Mouse (Mus musculus) forebrain, embryonic 11.5 days (tissue): ENCODE measurements around the gene Ino80. TPM values are rescaled to one million over a fixed set of nuclear protein-coding genes. Genes with fewer than 3 reads are reported as not detected.

ENCODE experiments used
- ATAC-seq: fragments of 200-750 bp; cut with Nextera tagmentation; replicated peaks from 2 replicates; pipeline ENCODE4 v1.8.0; 2017; ENCODE audit warnings: moderate TSS enrichment; ENCODE audit not compliant: low FRiP score
- DNase-seq: peaks from one replicate; pipeline ENCODE4 v3.0.0-alpha.2; 2017; ENCODE audit warnings: low spot score
- H3K27ac ChIP-seq: fragments of 300-500 bp; sonication (generic); 2 replicates; pipeline ENCODE4 v1.5.1; 2014; ENCODE audit warnings: low read depth, low read length
- H3K27me3 ChIP-seq: fragments of 300-500 bp; sonication (generic); 2 replicates; pipeline ENCODE4 v1.6.1; 2014; ENCODE audit warnings: mild to moderate bottlenecking, low read length, mixed read lengths; ENCODE audit not compliant: control insufficient read depth, insufficient read depth
- H3K36me3 ChIP-seq: fragments of 300-500 bp; sonication (generic); 2 replicates; pipeline ENCODE4 v1.6.1; 2014; ENCODE audit warnings: mild to moderate bottlenecking, low read length, moderate library complexity, mixed read lengths; ENCODE audit not compliant: control insufficient read depth, insufficient read depth
- H3K4me1 ChIP-seq: fragments of 300-500 bp; sonication (generic); replicated peaks from 2 replicates; pipeline ENCODE4 v1.6.1; 2014; ENCODE audit warnings: low read length, mixed read lengths; ENCODE audit not compliant: control insufficient read depth, insufficient read depth
- H3K4me2 ChIP-seq: fragments of 300-500 bp; sonication (generic); 2 replicates; pipeline ENCODE4 v1.6.1; 2014; ENCODE audit warnings: low read depth, mild to moderate bottlenecking, low read length, moderate library complexity, mixed read lengths; ENCODE audit not compliant: severe bottlenecking
- H3K4me3 ChIP-seq: fragments of 300-500 bp; sonication (generic); 2 replicates; pipeline ENCODE4 v1.5.1; 2014; ENCODE audit warnings: low read depth, low read length
- H3K9ac ChIP-seq: fragments of 300-500 bp; sonication (generic); 2 replicates; pipeline ENCODE4 v1.6.1; 2014; ENCODE audit warnings: low read length
- H3K9me3 ChIP-seq: fragments of 300-500 bp; sonication (generic); 2 replicates; pipeline ENCODE4 v1.6.1; 2016; ENCODE audit warnings: low read length, mixed read lengths; ENCODE audit not compliant: control insufficient read depth
- WGBS: fragments of 180-500 bp; shearing (Covaris S2); extraction: QIAGEN DNeasy Blood & Tissue Kit; methylation state at CpG from one replicate; pipeline ENCODE4 v1.1.7; 2014; 5-methylcytosine and 5-hydroxymethylcytosine counted together
- polyA plus RNA-seq: library from polyadenylated mRNA; unstranded; fragments of >200 nt; fragmentation: Nextera tagmentation; extraction: Ambion mirVana; gene quantifications from 2 replicates; pipeline ENCODE4 v1.2.1, GENCODE M21; 2014

The Ino80 gene
- polyA plus RNA-seq, 1 experiment from 2014 or later = 6.5 TPM

DNA sequence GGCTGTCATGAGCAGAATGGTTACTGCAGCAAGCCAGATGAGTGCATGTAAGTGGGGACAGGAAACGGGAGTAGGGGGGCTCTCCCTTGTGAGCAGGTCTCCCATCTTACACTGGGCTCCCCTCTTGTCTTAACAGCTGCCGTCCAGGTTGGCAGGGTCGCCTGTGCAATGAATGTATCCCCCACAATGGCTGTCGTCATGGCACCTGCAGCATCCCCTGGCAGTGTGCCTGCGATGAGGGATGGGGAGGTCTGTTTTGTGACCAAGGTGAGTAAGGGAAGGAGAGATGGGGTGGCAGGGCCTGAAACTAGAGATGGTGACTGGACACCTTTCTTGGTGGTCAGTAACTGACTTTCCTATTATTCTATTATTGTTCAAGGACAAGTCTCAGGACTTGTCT is 148.9 kb downstream of the Ino80 start:
- WGBS = 46% methylated on average over 5 of the region's 5 CpGs
- ATAC-seq = no peak
- H3K36me3 ChIP-seq = no peaks in the 10 kb centered on the region
- no peak for DNase-seq
- H3K9ac ChIP-seq = no peak overlapping the region
- peaks cover 75% of the 10 kb centered on the region for H3K27me3 ChIP-seq
- peaks cover 26% of the 10 kb centered on the region for H3K4me1 ChIP-seq
- H3K4me2 ChIP-seq = no peak overlapping the region
- no peak overlapping the region for H3K27ac ChIP-seq
- no peaks in the 10 kb centered on the region for H3K9me3 ChIP-seq
- no peak overlapping the region for H3K4me3 ChIP-seq

DNA sequence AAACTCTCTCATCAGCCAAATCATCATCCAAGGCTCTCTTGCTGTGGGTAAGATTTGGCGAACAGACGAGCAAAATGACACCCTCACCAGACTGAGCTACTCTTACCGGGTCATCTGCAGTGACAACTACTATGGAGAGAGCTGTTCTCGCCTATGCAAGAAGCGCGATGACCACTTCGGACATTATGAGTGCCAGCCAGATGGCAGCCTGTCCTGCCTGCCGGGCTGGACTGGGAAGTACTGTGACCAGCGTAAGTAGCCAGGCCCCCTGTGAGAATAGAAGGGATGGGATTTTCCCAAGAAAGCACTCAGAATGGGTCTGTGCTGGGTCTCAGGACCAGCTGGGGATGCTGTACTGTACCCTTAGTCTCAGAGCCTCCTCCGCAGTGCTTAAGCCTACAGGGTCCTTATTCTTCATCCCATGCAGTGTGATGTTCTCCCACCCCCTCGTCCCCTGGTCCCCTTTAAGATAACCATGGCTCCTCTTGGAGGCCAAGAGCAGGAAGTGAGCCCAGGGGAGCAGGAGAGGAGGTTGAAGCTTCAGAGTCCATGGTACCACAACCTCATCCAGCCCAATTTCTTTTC is 149.5 kb downstream of the Ino80 start:
- WGBS = 10% methylated on average over 11 of the region's 11 CpGs
- H3K27me3 ChIP-seq = peaks cover 80% of the 10 kb centered on the region
- H3K36me3 ChIP-seq = no peaks in the 10 kb centered on the region
- no peak for ATAC-seq
- peaks cover 26% of the 10 kb centered on the region for H3K4me1 ChIP-seq
- H3K9ac ChIP-seq = no peak overlapping the region
- no peak overlapping the region for H3K4me3 ChIP-seq
- DNase-seq = no peak
- H3K4me2 ChIP-seq = no peak overlapping the region
- no peak overlapping the region for H3K27ac ChIP-seq
- H3K9me3 ChIP-seq = no peaks in the 10 kb centered on the region

DNA sequence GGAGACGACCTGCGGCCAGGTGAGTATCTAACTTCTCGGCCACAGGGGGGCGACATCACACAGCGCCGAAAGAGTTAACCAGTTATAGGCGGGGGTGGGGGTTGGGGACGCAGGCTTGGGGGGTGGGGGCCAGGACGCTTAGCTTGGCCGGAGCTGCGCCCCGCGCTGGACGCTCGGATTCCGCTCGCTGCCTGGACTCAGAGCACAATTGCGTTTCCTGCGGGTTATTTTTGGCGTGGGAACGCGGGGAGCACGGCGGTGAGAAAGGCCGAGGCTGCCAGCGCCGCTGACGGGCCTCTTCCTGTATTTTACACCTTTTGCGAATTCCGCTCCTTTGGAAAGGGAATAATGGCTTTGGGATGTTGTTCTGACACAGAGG is 150.4 kb downstream of the Ino80 start:
- Histone ChIP-seq H3K27me3 (peaks cover 89% of the 10 kb centered on the region), H3K4me2 (peak overlapping the region; percentile 60), H3K36me3 (no peaks in the 10 kb centered on the region), H3K9ac (no peak overlapping the region), H3K9me3 (no peaks in the 10 kb centered on the region), H3K27ac (no peak overlapping the region), H3K4me3 (peak overlapping the region; percentile 34), H3K4me1 (peaks cover 35% of the 10 kb centered on the region)
- ATAC-seq = no peak
- WGBS = under 1% methylated on average over 30 of the region's 30 CpGs
- no peak for DNase-seq

DNA sequence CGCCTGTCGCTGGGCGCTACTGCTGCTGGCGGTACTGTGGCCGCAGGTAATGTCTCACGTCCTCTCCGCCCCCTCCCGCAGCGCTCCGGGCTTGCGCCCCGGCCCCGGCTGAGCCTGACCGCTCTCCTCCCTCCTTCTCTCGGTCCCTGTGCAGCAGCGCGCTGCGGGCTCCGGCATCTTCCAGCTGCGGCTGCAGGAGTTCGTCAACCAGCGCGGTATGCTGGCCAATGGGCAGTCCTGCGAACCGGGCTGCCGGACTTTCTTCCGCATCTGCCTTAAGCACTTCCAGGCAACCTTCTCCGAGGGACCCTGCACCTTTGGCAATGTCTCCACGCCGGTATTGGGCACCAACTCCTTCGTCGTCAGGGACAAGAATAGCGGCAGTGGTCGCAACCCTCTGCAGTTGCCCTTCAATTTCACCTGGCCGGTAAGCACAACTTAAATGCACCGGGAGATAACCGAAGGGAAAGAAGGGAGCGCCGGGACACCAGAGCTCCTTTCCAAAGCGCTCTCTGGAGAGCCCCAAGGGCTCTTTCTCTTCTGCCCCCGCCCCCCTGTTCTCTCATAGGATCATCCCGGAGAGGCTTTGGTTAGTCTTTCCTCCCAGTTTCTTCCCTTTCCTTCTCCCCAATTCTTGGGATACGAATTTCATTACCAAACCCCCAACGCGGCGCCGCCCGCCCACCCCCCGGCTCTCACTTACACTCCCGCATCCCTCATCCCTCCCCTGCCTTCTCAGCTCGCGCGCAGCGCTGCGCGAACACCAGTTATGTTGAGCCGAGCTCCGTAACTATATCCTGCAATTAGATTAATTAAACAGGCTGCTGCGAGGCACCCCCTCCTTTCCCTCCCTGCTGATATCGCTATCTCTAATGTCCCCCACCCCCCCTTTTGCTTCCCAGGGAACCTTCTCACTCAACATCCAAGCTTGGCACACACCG is 151.1 kb downstream of the Ino80 start:
- Histone ChIP-seq H3K9ac (no peak overlapping the region), H3K4me1 (peaks cover 40% of the 10 kb centered on the region), H3K27me3 (peaks cover 96% of the 10 kb centered on the region), H3K4me2 (peak overlapping the region; percentile 60), H3K4me3 (peak overlapping the region; percentile 34), H3K27ac (no peak overlapping the region), H3K9me3 (no peaks in the 10 kb centered on the region), H3K36me3 (no peaks in the 10 kb centered on the region)
- ATAC-seq = no peak
- WGBS = under 1% methylated on average over 58 of the region's 61 CpGs
- DNase-seq = no peak

DNA sequence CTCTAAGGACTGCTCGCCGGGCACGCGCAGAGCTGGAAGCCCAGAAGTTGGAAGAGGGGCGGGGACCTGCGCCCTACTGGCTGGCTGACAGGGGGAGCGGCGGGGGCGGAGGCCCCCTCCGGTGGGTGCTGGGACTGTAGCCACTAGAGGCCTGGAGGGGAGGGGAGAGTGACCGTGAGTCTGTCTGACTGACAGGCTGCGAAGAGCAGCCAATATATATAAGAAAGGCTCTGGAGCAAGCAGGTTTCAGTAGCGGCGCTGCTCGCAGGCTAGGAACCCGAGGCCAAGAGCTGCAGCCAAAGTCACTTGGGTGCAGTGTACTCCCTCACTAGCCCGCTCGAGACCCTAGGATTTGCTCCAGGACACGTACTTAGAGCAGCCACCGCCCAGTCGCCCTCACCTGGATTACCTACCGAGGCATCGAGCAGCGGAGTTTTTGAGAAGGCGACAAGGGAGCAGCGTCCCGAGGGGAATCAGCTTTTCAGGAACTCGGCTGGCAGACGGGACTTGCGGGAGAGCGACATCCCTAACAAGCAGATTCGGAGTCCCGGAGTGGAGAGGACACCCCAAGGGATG is 151.8 kb downstream of the Ino80 start, which contains the start of gene Dll4:
Gene Dll4 (plus strand): TSS at position 217 of the 576 bp plus-strand sequence.
- Histone ChIP-seq H3K27ac (no peak within 1 kb of the TSS), H3K9ac (no peak within 1 kb of the TSS), H3K27me3 (peaks cover 96% of the 10 kb centered on the region), H3K9me3 (no peaks in the 10 kb centered on the region), H3K4me2 (peak within 1 kb of the TSS; percentile 60), H3K36me3 (no peaks in the 10 kb centered on the region), H3K4me3 (peak within 1 kb of the TSS; percentile 34), H3K4me1 (peaks cover 40% of the 10 kb centered on the region)
- WGBS = under 1% methylated on average over 33 of the region's 33 CpGs
- DNase-seq (peak; percentile 72), ATAC-seq (no peak)

DNA sequence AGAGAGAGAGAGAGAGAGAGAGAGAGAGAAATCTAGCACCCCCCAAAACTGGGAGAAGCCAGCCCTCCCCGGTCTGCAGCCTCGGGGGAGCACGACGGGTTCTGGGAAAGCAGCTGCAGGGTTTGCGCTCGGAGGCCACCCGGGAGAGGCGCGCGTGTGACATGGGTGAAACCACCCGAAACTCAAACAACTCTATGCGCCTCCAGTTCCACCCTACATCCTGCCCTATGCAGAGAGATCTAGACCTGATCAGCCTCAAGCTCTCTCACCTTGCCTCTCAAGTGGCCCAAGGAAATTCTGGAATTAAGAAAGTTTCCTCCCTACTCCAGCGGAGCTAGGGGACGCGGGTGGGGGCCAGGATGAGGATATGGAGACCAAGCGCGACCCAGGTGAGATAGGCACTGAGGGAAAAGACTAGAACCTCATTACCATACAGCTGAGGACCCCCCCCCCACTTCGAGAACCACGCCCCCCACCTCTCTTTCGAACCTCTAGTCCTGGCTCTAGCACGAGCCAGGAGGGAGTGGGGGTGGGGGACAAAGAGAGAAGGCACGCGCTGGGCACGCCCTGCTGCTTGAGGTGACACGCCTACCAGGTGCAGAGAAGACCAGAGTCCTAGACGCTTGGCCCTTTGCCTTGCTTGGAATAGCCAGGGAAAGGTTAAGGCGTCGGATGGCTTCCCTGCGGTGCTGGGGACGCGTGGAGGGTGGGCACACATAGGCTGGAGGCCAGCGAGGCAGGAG is 152.7 kb downstream of the Ino80 start:
- H3K9ac ChIP-seq = no peak overlapping the region

DNA sequence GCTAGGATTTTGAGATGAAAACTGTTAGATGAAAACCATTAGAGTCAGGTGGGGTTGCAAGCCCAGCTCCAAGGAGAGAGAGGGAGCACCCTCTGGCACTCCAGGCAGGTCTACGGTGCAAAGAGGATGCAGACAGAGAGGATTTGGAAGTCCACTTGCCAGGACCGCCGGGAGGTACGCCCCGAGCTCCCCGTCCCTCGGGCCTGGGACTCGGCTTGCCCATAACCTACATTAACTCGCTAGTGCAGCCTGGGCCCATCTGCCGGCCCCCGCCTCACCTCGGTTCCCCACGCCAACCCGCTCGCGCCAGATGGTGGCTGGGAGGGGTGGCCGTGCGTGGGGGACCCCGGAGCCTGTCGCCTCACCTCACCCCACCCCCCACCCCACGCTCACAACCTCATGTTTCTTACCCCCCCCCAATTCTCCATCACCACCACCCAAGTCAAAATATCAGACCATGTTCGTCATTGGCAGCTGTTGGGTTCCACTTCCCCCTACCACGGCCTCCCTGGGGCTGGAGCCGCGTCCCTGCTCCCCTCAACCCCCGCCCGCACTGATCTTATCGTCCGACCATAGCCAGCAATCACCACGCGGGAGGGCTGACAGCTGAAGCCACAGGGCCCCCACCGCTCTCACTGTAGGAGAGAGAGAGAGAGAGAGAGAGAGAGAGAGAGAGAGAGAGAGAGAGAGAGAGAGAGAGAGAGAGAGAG is 153.5 kb downstream of the Ino80 start:
- no peak overlapping the region for H3K9ac ChIP-seq
- no peak overlapping the region for H3K4me3 ChIP-seq
- peaks cover 39% of the 10 kb centered on the region for H3K4me1 ChIP-seq
- no peaks in the 10 kb centered on the region for H3K36me3 ChIP-seq
- H3K9me3 ChIP-seq = no peaks in the 10 kb centered on the region
- H3K27me3 ChIP-seq = peaks cover 97% of the 10 kb centered on the region
- WGBS = 1% methylated on average over 31 of the region's 32 CpGs
- peak overlapping the region; percentile 5; the same call in 1 of the 2 replicates for H3K4me2 ChIP-seq
- no peak overlapping the region for H3K27ac ChIP-seq
- ATAC-seq = no peak
- no peak for DNase-seq

More for the DNA sequence above, 152.7 kb downstream of the Ino80 start:
- Histone ChIP-seq H3K9me3 (no peaks in the 10 kb centered on the region), H3K27ac (no peak overlapping the region), H3K4me3 (peak overlapping the region; percentile 34; the same call in 1 of the 2 replicates), H3K27me3 (peaks cover 96% of the 10 kb centered on the region), H3K4me1 (peaks cover 40% of the 10 kb centered on the region), H3K36me3 (no peaks in the 10 kb centered on the region), H3K4me2 (peak overlapping the region; percentile 60)
- peak; percentile 10; the same call in 1 of the 2 replicates for ATAC-seq
- no peak for DNase-seq
- WGBS = under 1% methylated on average over 32 of the region's 32 CpGs
